Mouse (Mus musculus) lung, postnatal 25 days (tissue): ENCODE results near the gene BC067074.

Experiments used
- DNase-seq: peaks from one replicate; pipeline ENCODE4 v3.0.0; 2022; ENCODE audit warnings: low spot score

The BC067074 gene

GRCm38 (mm10) chr13:113321972-113322371 lies 29.0 kb downstream of the BC067074 start:
- peak; percentile 16 for DNase-seq

DNA sequence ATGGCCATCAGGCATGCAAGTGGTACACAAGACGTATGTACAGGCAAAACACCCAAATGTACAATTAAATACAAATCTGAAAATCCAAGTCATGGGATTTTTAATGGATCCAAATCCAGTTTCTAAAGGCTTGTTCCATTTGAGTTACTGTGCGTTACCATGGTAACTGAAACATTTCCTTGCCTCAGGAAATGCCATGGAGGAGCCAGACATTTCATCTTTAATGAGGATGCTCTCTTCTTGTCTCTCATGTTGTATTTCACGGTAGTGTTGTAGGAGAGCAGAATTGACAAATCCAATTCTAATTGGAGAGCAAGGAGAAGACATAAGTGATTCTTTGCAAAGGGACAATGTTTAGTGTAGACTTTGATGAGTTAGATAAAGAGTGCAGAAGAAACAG lies 31.3 kb downstream of the BC067074 start:
- DNase-seq = no peak

DNA sequence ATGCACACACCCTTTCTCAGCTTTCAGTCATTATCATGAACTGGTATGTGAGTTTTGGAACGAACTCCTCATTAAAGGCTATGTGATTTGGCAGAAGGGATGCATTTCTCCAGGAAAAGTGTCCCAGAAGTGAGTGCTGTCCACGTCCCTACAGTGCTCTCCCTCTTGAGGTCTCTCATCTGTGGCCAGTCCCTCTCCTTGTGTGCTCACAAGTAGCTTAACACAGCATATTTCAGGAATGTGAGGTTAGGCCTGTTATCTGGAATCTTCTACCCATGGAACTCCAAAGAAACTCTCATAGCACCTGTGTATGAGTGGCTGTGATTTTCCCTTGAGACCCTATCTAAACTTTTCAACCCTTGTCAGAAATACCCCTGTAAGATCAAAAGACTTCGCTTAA lies 32.7 kb downstream of the BC067074 start:
- DNase-seq = no peak

DNA sequence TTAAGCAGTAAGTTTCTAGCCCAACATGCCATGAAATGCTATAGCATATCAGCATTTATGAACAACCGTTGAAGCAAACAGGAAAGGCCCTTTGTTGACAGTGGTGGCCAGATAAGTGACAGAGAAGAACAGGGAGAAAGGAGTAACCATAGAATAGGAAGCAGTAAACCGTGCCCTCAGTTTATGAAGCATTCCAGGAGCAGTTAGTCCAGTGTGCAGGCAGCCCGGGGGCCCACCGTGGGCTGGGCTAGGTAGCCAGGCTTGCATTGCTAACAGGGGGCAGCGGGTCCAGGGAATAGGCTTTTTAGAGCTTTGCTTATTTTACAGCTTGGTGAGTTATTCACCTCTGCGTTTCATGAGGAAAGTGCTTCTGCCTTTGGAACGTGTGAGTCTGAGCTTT lies 39.3 kb downstream of the BC067074 start:
- DNase-seq = no peak

- DNase-seq = peak; percentile 24
Observed at GRCm38 (mm10) chr13:113333374-113333773, 40.4 kb downstream of the BC067074 start.

DNA sequence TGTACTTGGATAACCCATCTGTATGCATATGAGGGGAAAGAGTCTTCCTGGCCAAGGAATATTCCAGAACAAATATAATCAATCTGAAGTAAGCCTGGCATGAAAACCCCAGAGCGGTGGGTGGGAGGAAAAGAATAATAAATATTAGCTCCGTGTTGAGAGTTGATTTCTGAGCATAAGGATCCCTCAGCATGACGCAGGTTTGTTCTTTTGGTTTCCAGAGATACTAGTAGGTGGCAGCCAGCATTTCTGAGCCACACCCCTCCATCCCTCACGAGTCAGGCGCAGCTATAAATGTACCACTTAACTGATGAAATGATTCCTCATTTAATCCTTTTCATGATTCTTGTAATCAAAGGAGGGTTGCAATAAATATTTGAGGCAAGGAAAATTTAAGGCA lies 41.0 kb downstream of the BC067074 start:
- DNase-seq = no peak

- no peak for DNase-seq
Observed at GRCm38 (mm10) chr13:113334773-113335172, 41.8 kb downstream of the BC067074 start.

- DNase-seq = peak; percentile 64
Observed at GRCm38 (mm10) chr13:113337223-113337858, 44.4 kb downstream of the BC067074 start.

- DNase-seq = no peak
Observed at GRCm38 (mm10) chr13:113340644-113341043, 47.7 kb downstream of the BC067074 start.

DNA sequence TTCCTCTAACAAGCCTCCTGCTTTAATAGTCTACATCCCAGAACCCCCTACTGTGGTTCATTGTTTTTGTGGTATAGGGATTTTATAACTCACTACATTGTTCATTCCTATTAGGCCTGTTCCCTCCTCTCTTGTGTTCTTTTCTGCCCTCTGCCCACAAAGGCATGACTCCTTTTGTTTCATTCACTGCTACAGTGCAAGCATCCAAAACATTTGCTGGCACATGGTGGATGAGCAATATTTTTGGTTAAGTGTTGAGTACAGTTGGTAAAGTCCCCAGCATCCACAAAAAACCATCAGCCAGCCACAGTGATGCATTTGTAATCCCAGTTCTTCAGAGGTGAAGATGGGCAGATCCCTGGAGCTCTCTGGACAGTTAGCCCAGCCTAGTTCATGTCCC lies 48.2 kb downstream of the BC067074 start:
- DNase-seq = no peak

GRCm38 (mm10) chr13:113342355-113342919 lies 49.5 kb downstream of the BC067074 start:
- peak; percentile 57 for DNase-seq

GRCm38 (mm10) chr13:113350743-113351430 lies 57.9 kb downstream of the BC067074 start:
- DNase-seq = peak; percentile 5

DNA sequence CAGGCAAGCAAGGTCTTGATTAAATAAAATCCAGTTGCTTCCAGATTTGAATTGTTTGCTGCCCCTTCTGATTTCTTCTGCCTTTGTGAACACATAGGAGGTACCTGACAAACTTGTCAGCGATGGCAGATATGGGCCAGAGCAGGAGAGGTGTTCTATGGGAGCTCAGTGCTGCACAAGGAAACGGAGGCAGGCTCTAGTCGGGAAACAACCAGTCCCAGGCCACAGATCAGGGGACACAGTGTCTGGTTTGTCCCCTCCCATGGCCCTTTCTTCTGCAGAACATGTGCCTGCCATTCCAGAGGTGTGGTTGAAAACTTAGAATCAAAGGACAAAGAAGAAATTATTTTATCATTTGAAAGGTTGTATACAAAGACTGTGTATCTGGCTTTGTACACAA lies 60.6 kb downstream of the BC067074 start:
- no peak for DNase-seq

- no peak for DNase-seq
Observed at GRCm38 (mm10) chr13:113353955-113354354, 61.0 kb downstream of the BC067074 start.

DNA sequence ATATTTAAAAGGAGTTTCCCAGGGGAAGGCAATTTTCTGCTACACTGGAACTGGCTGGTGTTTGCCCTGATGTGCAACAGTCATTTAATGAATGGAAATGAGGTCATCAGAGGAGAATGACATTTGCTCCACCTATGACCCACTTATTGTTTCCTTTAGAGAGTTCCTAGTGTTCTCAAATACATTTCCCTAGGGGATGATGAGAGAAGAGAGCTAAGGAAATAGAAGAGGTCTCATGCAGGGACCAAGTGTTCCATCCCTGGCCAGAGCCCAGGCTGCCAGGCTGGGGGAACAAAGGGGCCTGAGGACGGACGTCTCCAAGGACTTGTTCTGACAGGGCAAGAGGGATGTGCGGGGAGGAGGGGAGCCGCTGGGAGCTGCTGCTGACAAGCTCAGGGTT lies 62.1 kb downstream of the BC067074 start:
- DNase-seq = peak; percentile 8

GRCm38 (mm10) chr13:113357438-113358144 lies 64.6 kb downstream of the BC067074 start:
- DNase-seq = no peak

- no peak for DNase-seq
Observed at GRCm38 (mm10) chr13:113359676-113360075, 66.7 kb downstream of the BC067074 start.

DNA sequence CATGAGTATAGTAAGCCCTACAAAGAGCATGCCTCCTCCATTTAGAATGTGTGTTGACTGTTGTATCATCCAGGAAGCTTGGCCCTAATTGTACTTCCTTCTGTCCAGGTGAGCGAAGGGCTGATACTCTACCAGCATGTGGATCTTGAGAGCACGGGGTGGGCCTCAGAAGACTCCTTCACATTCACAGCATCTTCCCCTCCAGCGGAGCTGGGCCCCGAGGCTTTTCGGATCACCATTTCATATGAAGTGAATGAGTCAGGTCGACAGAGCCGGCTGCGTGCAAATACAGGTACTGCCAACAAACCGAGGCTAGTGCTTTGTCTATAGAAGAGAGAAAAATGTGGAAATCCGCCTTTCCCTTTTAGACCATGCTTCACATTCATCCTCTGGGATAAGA lies 73.0 kb downstream of the BC067074 start:
- DNase-seq = no peak

DNA sequence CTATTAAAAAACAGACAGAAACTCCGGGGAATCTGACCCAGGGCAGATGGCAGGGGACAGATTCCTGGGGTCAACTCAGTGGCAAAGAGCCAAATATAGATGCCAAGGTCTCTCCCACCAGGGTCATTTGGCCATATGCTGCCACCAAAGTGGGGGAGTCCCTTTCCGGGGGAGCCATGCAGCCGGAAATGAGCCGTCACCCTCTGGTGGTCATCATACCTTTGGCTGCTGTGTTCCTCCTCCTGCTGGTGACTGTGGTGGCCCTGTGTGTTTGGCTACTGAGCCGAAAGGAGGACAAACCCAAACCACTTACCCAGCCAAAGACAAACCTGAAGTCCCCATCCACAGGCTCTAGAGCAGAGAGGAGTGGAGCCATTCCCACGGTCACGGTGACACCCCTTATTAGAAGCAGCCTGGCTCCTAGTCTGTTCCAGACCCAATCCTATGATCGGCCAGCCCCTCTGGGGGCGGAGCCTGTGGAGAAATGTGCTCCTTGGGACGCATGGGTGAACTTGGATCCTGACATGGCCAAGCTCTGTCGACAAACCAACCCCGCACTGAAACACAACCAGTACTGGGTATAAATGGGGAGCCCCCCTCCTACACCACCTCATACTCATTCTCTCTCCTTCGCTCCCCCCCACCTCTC lies 76.1 kb downstream of the BC067074 start:
- DNase-seq = no peak

GRCm38 (mm10) chr13:113369622-113370021 lies 76.7 kb downstream of the BC067074 start:
- no peak for DNase-seq

- no peak for DNase-seq
Observed at GRCm38 (mm10) chr13:113373291-113374083, 80.5 kb downstream of the BC067074 start.

DNA sequence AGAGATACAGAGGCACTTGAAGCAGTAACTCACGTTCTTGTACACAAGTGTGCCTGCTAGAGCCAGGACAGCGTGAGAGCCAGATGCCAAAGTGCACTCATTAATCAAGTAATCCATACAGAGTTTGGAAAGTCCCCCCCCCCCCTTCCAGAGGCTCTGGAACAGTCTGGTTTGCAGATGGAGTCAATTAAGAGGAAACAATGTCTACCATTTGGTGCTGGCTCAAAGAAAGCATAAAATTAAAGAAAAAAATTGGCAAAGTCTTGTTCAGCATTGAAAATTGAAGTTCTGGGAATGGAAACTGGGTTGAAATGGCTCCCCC lies 81.1 kb downstream of the BC067074 start:
- DNase-seq = no peak
